Mouse (Mus musculus) v-Abl transformed pro-B cells (cell line): Measurements from ENCODE around the gene Ccr7.

Experiments used
- in situ Hi-C, 2 experiments: fragments of 400-800 bp; cut with MboI; formaldehyde crosslinking; loops; one replicate each; pipeline ENCODE4 v1.15.1; 2025; ENCODE audit not compliant: unreplicated experiment in 2 of 2

Gene Ccr7

GRCm38 (mm10) chr11:99123977-99124634, 30.8 kb downstream of the Ccr7 start:
- in situ Hi-C loops, result loop anchor here (5.0 to 10.0 kb wide), 5 partner anchors 87 to 209 kb away; no protein-coding TSS in a partner anchor

DNA sequence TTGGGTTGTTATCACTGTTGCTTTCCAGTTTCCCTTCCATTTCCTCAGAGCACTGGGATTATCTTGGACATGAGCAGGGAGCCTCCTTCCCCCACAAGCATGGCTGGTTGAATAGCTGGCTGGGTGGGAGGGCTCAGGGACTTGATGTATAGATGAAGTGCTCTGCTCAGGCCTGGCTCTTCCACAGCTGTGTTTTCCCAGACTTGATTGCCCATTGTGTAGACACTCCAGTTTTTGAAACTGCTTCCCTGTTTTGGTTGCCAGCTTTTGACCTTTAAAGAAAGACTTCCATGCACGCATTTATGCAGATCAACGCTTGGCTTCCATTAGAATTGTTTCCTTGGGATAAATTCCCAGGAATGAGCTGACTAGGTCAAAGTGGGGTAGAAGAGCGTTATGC, 32.2 kb downstream of the Ccr7 start:
- in situ Hi-C loops, result loop anchor here (5.0 to 10.0 kb wide), 5 partner anchors 85 to 208 kb away; no protein-coding TSS in a partner anchor

DNA sequence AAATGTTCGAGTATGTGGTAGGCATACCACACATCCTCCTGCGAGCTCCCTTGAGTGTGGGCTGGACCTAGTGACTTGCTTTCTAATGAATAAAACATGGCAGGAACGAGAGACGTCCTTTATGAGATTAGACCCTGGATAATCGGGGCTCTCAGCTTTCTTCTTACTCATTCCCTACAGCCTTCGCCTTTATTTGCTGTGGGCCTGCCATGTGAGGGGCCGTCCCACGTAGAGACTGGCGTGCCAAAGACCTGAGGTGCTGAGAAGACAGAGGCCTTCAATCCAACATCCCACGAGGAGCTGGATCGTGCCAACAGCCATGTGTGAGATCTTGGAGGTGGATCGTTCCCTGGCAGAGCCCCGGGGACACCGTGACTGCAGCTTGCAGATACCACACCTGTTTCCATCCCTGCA, 33.7 kb downstream of the Ccr7 start:
- in situ Hi-C loops, result loop anchor here (5.0 to 10.0 kb wide), 5 partner anchors 84 to 206 kb away; no protein-coding TSS in a partner anchor

GRCm38 (mm10) chr11:99120524-99121217, 34.2 kb downstream of the Ccr7 start:
- in situ Hi-C loops, result loop anchor here (5.0 to 10.0 kb wide), 5 partner anchors 83 to 206 kb away; no protein-coding TSS in a partner anchor

- in situ Hi-C loops, result no loop called here
Measured at GRCm38 (mm10) chr11:99118963-99119362, 35.9 kb downstream of the Ccr7 start.

DNA sequence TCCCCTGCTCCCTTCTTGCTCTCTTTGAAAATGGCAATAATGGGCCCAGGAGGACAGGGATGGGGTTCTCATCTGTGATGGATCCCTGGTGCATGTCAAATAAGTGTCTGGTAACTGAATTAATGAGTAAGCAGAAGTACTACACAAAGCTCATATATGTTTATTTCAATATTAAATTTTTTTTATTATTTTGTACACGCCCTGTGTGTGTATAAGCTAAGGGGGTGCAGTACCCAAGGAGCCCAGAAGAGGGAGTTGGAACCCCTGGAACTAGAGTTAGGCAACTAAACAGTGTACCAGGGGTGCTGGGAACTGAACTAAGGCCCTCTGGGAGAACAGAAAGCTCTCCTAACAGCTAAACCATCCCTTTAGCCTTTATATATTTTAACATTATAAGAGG, 36.5 kb downstream of the Ccr7 start:
- in situ Hi-C loops, result no loop called here

DNA sequence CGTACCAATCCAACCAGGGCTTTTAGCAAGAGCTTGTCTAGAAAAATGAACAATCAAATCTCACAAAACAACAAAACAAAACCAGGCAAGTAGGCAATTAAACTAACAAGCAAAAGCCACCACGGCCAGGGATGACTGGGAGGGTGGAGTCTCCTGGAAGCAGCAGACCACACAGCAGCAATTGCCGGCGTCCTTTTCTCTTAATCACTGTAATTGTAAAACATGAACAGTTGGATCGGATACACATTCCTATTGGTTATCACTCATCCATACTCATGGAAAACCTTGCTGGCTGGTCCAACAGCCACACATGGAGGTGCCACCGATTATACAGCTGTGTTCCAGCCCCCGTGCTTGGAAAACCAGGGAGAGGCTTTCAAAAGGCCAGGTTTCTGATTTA, 37.0 kb downstream of the Ccr7 start:
- in situ Hi-C loops, result no loop called here

DNA sequence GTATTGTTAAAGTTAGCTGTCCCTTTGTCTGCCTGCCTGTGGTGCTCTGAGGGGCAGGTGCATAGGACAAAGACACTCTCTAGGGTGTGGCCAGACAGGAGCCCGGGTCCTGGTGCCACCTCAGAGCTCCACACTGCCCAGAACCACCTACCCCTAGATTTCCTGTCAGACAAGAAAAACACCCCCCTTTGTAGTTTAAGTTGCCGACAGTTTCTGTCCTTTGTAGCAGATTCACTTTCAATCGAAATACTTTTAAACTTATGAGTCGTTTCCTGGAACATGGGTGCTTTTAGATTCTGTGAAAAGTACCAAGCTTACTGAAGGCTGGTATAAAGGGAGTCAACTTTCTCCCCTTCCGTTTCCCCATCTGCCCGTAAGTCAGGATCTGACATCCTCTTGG, 38.9 kb downstream of the Ccr7 start:
- in situ Hi-C loops, result no loop called here

DNA sequence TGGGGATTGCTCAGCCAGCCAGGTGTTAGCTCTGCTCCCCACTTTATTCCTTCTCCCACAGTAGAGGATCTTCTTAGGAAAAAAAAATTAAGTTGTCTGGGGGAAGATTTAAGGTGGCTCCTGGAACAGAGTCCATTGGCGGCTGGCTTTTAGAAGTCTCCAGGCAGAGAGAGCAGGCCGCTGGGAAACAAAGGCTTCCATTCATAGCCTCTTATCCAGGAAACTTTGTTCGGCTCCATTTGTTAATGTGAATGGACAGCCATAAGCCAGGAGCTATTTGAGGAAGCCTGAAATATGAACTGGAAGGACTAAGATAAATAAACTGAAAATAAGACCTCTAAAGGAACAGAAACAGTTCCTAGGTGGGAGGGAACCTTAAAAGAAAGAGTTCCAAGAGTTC, 41.8 kb downstream of the Ccr7 start:
- in situ Hi-C loops, result no loop called here

- in situ Hi-C loops, result no loop called here
Measured at GRCm38 (mm10) chr11:99112700-99113099, 42.2 kb downstream of the Ccr7 start.

- in situ Hi-C loops, result no loop called here
Measured at GRCm38 (mm10) chr11:99111631-99112030, 43.2 kb downstream of the Ccr7 start.

- in situ Hi-C loops, result no loop called here
Measured at GRCm38 (mm10) chr11:99111155-99111554, 43.7 kb downstream of the Ccr7 start.

DNA sequence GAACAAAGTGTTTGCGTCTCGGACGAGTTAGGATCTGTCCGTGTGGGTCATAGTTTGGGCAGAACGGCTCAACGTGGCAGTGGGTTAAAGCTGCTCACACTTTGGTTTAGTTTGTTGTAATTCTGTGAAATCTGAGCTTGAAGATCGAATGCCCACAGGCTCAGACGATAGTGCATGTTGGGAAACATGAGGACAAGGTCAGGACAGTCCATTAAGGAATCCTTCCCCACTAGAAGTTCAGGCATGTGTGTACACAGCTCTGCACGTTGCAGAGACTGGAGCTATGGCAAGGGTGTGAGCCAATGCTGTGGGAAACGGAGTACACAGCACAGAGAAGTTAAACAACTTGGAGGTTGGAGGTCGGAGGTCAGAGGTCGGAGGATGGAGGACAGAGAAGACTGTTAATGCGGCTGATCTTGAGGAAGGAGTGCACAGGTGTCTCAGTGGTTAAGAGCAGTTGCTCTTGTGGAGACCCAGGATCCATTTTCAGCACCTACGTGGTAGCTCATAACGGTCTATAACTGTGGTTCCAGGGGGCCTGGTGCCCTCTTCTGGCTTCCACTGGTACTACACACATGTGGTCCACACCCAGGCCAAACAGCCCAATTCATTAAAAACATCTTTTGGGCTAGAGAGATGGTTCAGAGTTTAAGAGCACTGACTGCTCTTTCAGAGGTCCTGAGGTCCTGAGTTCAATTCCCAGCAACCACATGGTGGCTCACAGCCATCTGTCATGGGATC, 44.3 kb downstream of the Ccr7 start:
- in situ Hi-C loops, result no loop called here

DNA sequence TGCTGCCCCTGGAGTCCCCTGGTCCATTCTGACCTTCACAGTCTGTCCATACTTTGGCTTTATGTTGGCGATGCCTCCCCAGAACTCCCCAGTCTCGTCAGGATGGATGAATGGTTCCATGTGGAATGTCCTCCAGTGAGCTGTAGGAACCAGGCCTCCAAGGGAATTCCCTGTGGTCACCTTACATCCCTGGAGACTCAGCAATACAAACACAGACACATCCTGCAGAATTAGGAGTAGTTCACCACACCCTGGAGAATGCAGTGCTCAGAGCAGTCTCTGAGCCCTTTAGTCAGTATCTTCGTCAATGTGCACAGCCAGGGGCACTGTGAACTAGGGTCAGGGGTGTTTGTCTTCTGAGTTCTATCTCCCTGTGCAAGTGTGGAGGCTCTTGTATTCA, 46.6 kb downstream of the Ccr7 start:
- in situ Hi-C loops, result no loop called here

DNA sequence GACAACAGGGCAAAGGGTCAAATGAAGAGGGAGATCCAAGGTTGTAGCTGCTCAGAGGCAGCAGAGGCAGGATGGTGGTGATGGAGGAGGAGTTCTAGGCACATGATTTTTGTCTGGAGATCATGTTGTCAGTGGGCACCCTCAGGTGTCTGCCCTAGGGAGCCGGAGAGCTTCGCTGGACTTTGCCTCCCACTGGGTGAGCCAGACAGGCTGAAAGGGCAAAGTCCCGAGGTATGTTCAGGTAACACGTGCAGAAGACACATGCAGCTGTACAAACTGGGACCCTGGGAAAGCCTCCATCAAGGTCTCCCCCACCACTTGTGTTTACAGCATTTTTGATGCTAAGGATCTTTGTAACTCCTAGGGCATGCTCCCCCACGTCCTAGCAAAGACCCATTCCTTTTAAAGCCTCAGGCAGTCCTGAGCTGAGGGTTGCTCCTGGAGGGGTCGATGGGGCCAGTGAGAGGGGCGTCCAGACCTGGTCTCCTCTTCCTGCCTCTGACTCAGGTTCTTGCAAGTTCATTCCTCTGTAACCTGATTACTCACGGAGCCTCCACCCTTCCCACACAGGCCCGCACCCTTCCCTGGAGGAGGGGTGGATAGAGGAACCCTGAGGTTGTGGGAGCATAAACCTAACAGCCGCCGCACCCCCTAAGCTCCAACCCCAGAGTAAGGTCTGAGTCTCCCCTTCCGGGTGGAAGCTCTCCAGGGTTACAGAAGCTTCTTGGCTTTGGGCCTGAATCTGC, 48.7 kb downstream of the Ccr7 start:
- in situ Hi-C loops, result no loop called here

DNA sequence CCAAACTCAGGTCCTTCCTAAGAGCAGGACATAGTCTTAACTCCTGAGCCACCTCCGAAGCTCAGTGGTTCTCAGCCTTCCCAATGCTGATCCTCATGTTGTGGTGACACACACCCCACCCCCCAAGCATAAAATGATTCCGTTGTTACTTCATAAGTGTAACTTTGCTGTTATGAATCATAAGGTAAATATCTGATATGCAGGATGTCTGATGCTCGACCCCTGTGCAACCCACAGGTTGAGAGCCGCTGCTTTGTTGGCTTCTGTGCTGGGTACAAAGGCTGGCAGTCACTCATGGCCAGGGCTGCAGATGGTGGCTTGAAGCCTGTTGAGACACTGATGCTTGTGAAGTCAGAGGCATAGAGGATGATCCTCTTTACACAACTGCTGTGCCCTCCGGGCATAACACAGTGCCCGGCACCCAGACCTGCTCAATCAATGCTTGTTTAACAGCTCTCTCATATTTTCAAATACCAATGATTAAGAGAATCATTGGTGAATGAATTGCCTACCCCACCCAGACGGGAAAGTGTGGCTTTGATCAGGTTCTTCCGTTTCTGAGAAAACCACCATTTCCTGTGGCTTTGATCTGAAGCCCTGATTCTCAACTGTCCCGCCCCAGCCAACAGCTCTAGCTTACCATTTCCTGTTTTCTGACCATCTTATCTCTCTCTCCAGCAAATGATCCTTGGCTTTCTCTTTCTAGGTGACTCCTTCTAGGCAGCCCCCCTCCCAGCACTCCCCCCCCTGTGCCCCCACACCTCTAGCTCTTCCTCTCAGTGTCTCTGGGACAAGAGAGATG, 50.1 kb downstream of the Ccr7 start:
- in situ Hi-C loops, result no loop called here

- in situ Hi-C loops, result no loop called here
Measured at GRCm38 (mm10) chr11:99102575-99103270, 52.2 kb downstream of the Ccr7 start.

GRCm38 (mm10) chr11:99101693-99102092, 53.2 kb downstream of the Ccr7 start:
- in situ Hi-C loops, result no loop called here

DNA sequence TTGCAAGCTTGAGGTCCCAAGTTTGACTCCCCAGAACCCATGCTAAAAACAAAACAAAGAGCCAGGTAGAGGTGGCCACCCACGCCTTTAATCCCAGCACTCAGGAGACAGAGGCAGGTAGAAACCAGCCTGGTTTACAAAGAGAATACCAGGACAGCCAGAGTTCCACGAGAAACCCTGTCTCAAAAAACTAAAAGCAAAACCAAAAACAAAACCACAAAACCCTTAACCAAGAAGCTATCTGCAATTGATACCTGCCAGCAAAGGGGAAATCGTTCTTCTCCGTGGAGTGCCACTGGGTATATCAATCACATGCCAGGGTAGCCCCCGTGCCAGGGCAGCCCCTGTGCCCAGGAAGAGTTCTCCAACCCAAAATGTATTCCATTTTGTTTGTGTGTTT, 54.7 kb downstream of the Ccr7 start:
- in situ Hi-C loops, result no loop called here
